ENCODE assay signal across 19 mouse cellular contexts in genomic region chr16:22395093-22395844, GRCm38 (mm10). TPM values are rescaled to one million over a fixed set of nuclear protein-coding genes. Genes with fewer than 3 reads are reported as not detected.
DNase-seq lines count a peak whose midpoint lies in the region; ATAC-seq and TF ChIP-seq lines count a peak whose summit lies in the region.
"Had no signal": no experiment of that assay in that cellular context is flagged by ENCODE, and none has a peak within 500 bp of the region (broad histone marks: within the 10 kb centered on the region; RNA-seq: fewer than 3 reads in every experiment).

No protein-coding gene starts in this region.

- 79% methylated on average over 15 of the region's 15 CpGs for WGBS in hindbrain, embryonic 15.5 days
- 81% methylated on average over 15 of the region's 15 CpGs for WGBS in hindbrain, embryonic 14.5 days
- WGBS in intestine, postnatal 0 days = 41% methylated on average over 15 of the region's 15 CpGs

- no peak overlapping the region for H3K9ac ChIP-seq in hindbrain, embryonic 15.5 days
- H3K9ac ChIP-seq in hindbrain, embryonic 14.5 days = no peak overlapping the region
- H3K9ac ChIP-seq in intestine, postnatal 0 days (ENCODE audit: low read depth, low read length) = no peak overlapping the region
- H3K9ac ChIP-seq: heart, embryonic 13.5 days; liver, embryonic 14.5 days; midbrain, embryonic 12.5 days had no signal

- no peaks in the 10 kb centered on the region for H3K9me3 ChIP-seq in hindbrain, embryonic 15.5 days
- no peaks in the 10 kb centered on the region for H3K9me3 ChIP-seq in hindbrain, embryonic 14.5 days (ENCODE audit: control insufficient read depth, low read length)
- no peaks in the 10 kb centered on the region for H3K9me3 ChIP-seq in intestine, postnatal 0 days (ENCODE audit: control insufficient read depth)
- H3K9me3 ChIP-seq: G1E; heart, embryonic 13.5 days; midbrain, embryonic 12.5 days had no signal

- no peak overlapping the region for H3K4me2 ChIP-seq in hindbrain, embryonic 15.5 days
- no peak overlapping the region for H3K4me2 ChIP-seq in hindbrain, embryonic 14.5 days (replicated peaks)
- H3K4me2 ChIP-seq in intestine, postnatal 0 days (replicated peaks; ENCODE audit: low read depth) = no peak overlapping the region
- H3K4me2 ChIP-seq: heart, embryonic 13.5 days; midbrain, embryonic 12.5 days had no signal

- H3K4me1 ChIP-seq in hindbrain, embryonic 15.5 days (replicated peaks) = no peaks in the 10 kb centered on the region
- no peaks in the 10 kb centered on the region for H3K4me1 ChIP-seq in hindbrain, embryonic 14.5 days (replicated peaks; ENCODE audit: control insufficient read depth, insufficient read depth, low read length)
- no peaks in the 10 kb centered on the region for H3K4me1 ChIP-seq in intestine, postnatal 0 days (replicated peaks; ENCODE audit: control insufficient read depth, insufficient read depth, low read length)
- H3K4me1 ChIP-seq: heart, embryonic 13.5 days; midbrain, embryonic 12.5 days had no signal

- no peak overlapping the region for H3K4me3 ChIP-seq in hindbrain, embryonic 15.5 days
- no peak overlapping the region for H3K4me3 ChIP-seq in hindbrain, embryonic 14.5 days (replicated peaks; ENCODE audit: low read length)
- no peak overlapping the region for H3K4me3 ChIP-seq in intestine, postnatal 0 days (ENCODE audit: low read depth, low read length)
- H3K4me3 ChIP-seq: heart, embryonic 13.5 days; midbrain, embryonic 12.5 days had no signal

- no peak for DNase-seq in hindbrain, embryonic 14.5 days (ENCODE audit: low spot score)
- peak; percentile 89 for DNase-seq in R1 (ENCODE audit: low read depth, low spot score)
- peak; percentile 29 to 60 for DNase-seq in kidney, postnatal 25 days
- DNase-seq in gastrocnemius, adult 18-20 months (ENCODE audit: low spot score) = no peak
- DNase-seq in testis, postnatal 10 days (ENCODE audit: low spot score) = no peak
- DNase-seq in natural killer cell, adult 2 months (ENCODE audit: low spot score in 2 of 2) = no peak
- DNase-seq: adrenal gland, postnatal 14 days; cerebellum, adult 9-10 months; layer of hippocampus, postnatal 36 days; lung, postnatal 36 days; right cerebral cortex, postnatal 14 days; thymus, adult 2 months had no signal

- no peak for TF ChIP-seq CTCF in intestine, postnatal 0 days (IDR thresholded peaks at IDR 0.05; ENCODE audit: low read depth)

- ATAC-seq in hindbrain, embryonic 15.5 days (ENCODE audit: low FRiP score, low read depth) = peak; percentile 42; the same call in 1 of the 2 replicates
- no peak for ATAC-seq in hindbrain, embryonic 14.5 days (ENCODE audit: low FRiP score)
- peak; percentile 65 for ATAC-seq in intestine, postnatal 0 days
- ATAC-seq: inflammation-experienced regulatory T-cells, adult 6 months had no signal

- H3K27me3 ChIP-seq in hindbrain, embryonic 15.5 days = no peaks in the 10 kb centered on the region
- no peaks in the 10 kb centered on the region for H3K27me3 ChIP-seq in hindbrain, embryonic 14.5 days (ENCODE audit: control insufficient read depth, insufficient read depth, low read length)
- no peaks in the 10 kb centered on the region for H3K27me3 ChIP-seq in intestine, postnatal 0 days (replicated peaks; ENCODE audit: control insufficient read depth, insufficient read depth, low read length)
- H3K27me3 ChIP-seq: heart, embryonic 13.5 days; midbrain, embryonic 12.5 days had no signal

- H3K36me3 ChIP-seq in hindbrain, embryonic 15.5 days = no peaks in the 10 kb centered on the region
- H3K36me3 ChIP-seq in hindbrain, embryonic 14.5 days (replicated peaks; ENCODE audit: control insufficient read depth, insufficient read depth) = no peaks in the 10 kb centered on the region; the same call in 1 of the 2 replicates
- H3K36me3 ChIP-seq in intestine, postnatal 0 days (ENCODE audit: control insufficient read depth, insufficient read depth) = no peaks in the 10 kb centered on the region
- H3K36me3 ChIP-seq: midbrain, embryonic 12.5 days had no signal

- H3K27ac ChIP-seq in hindbrain, embryonic 15.5 days (replicated peaks) = no peak overlapping the region
- H3K27ac ChIP-seq in hindbrain, embryonic 14.5 days = no peak overlapping the region
- no peak overlapping the region for H3K27ac ChIP-seq in intestine, postnatal 0 days (ENCODE audit: low read depth, low read length)
- H3K27ac ChIP-seq: heart, embryonic 13.5 days; liver, embryonic 14.5 days; midbrain, embryonic 12.5 days had no signal

RNA-seq across cellular contexts. Expression of gene Etv5, which starts 44.2 kb away (rescaled TPM):
- polyA plus RNA-seq in hindbrain, embryonic 15.5 days (2015; fragmentation: Nextera tagmentation; extraction: Ambion mirVana) = 21.7 and 32.1 TPM in 2 replicates
- 21.3 and 27.0 TPM in 2 replicates for polyA plus RNA-seq in hindbrain, embryonic 14.5 days (2014; fragmentation: Nextera tagmentation; extraction: Ambion mirVana)
- polyA plus RNA-seq in intestine, postnatal 0 days (2015; fragmentation: Nextera tagmentation; extraction: Ambion mirVana) = 5.4 and 5.7 TPM in 2 replicates
- 1 to 10 TPM; 6.9 to 7.0 TPM for total RNA-seq in gastrocnemius, adult 18-20 months (2021)

Comparison
In these comparisons a context has a peak if more than half of its experiments do, and no peak if none do; other contexts are left out.
1. DNase-seq: peak in R1 (single experiment) and kidney, postnatal 25 days (2 of 2); none in hindbrain, embryonic 14.5 days (single experiment), gastrocnemius, adult 18-20 months (single experiment), testis, postnatal 10 days (single experiment) and natural killer cell, adult 2 months (0 of 2).